Mouse (Mus musculus) embryo, embryonic 10 days (tissue): ENCODE results near the gene Rtbdn.
A peak's percentile ranks its signal among the peaks of the same experiment; 100 is the strongest.

ENCODE experiments used
- DNase-seq: peaks from one replicate; pipeline ENCODE4 v3.0.0-alpha.2; 2015; ENCODE audit warnings: low spot score

The Rtbdn gene

GRCm38 (mm10) chr8:84925557-84925956 is 21.2 kb upstream of the Rtbdn start:
- no peak for DNase-seq

DNA sequence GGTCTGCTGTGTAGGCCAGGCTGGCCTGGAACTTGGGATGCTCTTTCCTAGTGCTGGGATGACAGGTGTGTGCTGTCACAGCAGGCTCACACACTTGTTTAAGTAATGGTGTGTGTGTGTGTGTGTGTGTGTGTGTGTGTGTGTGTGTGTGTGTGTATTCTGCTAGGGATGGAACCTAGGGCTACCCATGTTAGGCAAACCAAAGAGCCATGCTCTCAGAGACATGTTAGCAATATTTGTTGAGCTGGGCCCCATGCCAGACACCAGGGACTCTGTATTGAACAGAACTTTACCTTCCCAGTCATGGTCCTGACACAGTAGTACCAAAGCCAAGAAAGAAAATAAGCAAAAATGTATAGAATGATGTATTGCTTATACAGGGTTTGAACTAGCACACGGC is 19.3 kb upstream of the Rtbdn start:
- DNase-seq, result no peak

GRCm38 (mm10) chr8:84928456-84929306 is 18.1 kb upstream of the Rtbdn start:
- DNase-seq, result peak; percentile 91

- no peak for DNase-seq
These were observed 16.2 kb upstream of the Rtbdn start for GRCm38 (mm10) chr8:84930582-84930981.

GRCm38 (mm10) chr8:84933767-84934559 is 12.8 kb upstream of the Rtbdn start:
- no peak for DNase-seq

DNA sequence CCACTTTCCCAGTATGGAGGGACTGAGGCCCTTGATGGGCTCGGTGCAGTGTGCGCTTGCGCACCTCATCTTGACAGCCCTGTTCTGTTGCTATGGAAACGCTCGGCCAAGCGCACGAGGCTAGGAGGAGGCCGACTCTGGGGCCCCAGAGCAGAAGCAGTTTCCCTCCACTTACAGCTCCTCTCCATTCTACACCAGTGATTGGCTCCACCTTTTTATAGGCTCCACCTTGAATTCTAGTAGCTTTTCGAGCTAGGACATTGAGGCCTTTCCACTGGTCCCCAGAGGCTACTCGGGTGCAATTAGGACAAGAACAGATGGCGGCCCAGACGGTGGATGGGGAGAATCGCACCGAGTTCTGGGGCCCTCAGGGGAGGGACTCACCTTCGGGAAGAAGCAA is 11.9 kb upstream of the Rtbdn start:
- DNase-seq, result peak; percentile 91

DNA sequence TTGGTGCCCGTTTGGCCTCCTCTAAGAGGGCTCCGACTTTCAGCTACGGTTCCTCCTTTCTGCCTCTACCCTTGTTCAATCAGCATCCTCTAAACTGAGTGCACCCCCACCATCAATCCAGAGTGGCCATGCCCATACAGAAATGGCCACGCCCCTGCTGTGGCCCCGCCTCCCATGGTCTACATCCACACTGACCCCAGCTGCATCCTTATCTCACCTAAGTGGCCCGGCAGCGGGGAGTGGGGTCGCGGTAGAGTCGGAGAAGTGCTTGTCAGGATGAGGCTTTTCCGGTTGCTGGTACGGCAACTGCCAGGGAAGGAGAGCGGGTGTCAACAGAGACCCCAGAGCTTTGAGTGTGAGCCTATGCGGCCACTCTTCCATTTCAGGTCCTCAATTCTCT is 11.3 kb upstream of the Rtbdn start:
- DNase-seq, result no peak

DNA sequence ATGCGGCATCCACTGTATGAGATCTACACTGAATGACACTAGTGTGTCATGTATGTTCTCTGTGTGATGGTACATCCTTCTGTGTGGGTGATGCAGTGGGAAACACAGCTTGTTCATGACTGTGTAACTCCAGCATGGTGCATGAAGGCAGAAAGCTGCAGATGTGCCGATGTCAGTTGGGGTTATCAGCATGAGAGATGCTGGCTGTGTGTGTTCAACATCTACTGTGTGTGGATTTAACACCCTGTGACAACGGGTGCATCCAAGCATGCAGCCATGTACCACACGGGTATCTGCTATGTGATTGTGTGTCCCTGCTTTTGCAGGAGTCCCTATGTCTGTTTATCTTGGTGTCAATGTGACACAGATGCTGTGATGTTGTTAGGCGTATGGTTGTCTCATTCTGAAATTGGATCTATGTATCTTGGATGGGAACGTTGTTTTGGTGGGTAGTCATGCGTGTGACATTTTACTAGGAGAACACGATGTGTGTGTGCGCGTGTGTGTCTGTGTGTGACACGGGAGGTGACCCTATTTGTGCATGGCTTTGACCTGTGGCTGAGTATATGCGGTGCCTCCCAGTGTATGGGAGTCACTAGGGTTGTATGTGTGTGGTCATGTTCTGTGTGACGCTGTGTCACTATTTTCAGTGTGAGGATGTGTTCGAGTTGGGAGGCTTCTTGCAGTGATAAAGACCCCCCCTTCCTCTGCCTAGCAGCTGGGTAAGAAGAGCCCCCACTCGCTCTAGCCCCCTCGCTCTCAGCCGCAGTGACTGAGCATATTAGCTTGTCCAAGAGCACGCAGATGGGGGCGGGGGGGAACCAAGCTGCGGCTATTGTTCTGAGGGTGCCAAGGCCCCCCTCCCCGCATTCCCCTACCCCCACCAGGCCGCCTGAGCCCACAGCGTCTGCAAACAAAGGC is 10.5 kb upstream of the Rtbdn start:
- DNase-seq, result no peak

- DNase-seq, result peak; percentile 82
These were observed 9.7 kb upstream of the Rtbdn start, which contains the start of gene Mast1 for GRCm38 (mm10) chr8:84936962-84937546. Gene Mast1, minus strand, starts transcription at chr8:84937359.

GRCm38 (mm10) chr8:84937620-84938485 is 8.9 kb upstream of the Rtbdn start:
- no peak for DNase-seq

DNA sequence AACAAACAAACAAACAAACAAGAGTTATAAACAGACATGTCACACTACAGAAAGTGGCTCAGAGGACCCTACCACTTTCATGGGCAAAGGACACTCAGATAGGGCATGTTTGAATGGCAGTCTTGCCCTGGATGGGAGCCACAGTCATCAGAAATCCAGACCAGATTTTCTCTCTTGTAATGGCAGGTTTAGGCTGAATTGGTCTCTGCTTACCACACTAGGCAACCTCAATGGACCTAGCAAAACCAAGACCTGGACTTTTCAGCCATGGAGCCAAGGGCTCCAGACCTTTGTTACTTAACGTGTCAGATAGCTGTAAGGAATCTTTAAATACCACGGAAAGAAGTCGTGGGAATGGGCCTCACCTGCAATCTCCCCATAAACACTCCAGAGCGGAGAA is 3.1 kb upstream of the Rtbdn start:
- DNase-seq, result no peak

DNA sequence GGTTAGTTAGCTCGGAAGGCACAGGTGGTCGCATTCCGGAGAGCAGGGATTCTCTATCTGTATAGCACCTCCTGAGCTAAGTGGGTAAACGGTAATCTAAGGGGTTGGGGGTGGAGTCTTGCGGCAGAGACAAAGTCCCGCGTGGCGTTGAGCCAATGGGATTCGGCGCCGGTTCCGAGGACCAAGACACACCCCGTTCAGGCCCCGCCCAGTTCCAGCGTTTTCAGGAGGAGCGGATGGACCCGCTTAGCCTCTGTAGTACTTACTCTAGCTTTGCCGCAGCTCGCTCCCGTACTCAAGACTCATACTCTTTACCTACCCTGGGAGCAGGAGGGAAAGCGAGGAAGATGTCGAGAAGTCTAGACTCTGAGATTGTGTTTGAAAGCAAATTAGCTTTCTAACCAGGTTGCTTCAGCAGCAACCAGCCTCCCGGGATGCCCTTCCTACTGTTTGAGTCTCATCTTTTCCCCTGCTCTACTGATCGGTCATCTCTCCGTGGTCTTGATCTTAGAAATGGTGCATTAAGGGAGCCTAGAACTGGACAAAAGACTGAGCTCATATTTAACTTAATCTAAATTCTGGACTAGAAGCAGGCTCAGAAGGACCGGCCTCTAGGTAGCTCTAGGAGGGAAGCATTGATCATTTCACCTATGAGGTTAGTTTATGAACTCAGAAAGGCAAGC is 2.2 kb upstream of the Rtbdn start:
- peak; percentile 82 for DNase-seq

DNA sequence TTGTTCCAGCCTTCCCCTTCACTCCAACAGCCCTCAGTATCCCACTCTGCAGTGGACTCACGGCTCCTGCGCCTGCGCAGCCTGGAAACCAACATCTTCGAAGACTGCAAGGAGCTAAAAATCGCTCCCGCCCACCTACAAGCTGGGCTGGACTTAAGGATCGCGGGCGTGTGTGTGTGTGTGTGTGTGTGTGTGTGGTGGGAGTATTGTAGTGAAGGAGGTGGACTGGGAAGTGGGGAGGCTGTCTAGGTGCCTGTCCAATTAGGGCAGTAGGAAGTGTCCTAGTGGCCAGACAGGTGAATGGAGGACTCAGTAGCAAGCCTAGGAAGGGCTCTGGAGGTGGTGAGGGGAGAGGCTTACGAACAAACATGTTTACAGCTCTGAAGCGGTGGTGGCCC is 1.6 kb upstream of the Rtbdn start:
- DNase-seq, result no peak

GRCm38 (mm10) chr8:84945633-84946527 is 911 bp upstream of the Rtbdn start:
- peak; percentile 61 for DNase-seq

DNA sequence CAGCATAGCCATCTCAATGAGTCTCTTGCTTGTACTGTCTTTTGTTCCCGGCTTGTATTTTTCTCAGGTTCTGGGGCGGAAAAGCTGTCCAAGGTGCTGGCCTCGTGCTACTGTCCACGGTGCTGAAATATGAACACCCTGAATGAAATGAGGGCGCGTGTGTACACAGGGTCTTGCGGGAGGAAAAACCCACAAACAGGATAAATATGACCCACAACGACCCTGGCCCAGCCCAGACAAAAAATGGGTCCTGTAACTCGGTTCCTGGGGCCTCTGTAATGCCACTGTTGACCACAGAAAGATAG is 402 bp downstream of the Rtbdn start:
- DNase-seq, result peak; percentile 75

DNA sequence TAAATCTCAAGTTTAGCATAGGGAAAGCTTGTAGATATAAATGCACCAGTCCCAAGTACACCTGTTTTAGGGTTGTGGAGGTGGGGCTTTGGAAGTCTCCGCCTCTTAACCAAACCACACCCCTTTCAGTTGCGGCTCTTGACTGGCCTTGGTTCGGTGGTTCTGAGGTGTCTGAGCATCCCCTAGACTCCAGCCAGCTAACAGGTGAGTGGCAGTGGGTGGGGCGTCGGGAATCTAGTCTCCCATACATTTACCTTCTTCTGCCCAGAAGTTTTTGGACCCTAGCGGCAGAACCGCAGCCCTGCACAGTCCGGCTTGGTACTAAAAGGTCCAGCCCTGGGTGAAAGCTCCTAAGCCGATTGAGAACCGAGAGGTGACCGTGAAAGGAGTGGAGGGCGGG is 3.0 kb downstream of the Rtbdn start:
- no peak for DNase-seq

DNA sequence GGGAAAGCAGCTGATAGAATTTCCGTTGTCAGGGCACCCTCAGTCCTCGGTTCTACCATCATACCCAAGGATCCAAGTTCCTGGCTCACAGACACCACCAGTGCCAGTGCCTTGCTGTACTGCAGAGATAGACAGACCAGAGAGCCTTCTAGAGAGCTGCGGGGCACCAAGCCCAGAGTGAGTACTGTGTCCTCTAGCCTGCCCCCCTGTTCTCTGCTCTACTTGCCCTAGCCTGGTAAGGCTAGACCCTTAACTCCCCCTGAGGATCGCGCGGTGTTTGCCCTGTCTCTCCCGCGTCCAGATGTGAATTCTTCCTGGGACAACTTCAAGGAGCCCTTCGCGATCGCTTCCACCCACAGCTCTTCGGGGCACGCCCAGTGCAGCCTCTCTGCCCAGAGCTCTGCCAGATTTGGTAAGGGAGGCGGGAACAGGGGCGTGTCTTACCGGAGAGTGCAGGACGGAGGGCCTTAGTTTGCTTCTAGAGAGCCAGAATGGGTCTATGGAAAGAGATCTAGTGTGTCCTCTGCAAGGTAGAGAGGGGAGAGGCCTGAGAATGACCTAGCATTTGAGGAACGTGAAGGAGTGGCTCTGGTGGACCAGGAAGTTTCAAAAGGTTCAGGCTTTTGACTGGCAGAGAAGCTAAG is 5.9 kb downstream of the Rtbdn start:
- no peak for DNase-seq

GRCm38 (mm10) chr8:84956768-84957167 is 10.0 kb downstream of the Rtbdn start:
- peak; percentile 71 for DNase-seq

DNA sequence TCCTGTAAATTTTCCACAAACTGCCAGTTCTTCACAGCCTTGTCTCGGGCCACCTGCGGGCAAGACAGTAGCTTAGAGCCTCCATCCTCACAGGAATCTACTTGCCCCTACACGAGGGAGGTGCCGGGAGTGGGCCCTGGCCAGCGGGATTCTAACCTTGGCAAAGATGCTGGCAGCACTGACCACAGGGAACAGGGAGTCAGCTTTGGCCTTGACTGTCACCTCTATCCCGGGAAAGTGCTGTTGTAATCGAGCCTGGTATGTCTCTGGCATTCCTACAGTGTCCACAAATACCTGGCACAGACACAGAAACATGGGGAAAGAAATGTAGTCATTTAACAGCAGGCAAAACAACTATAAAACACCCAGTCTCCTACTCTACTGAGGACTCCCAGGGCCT is 13.0 kb downstream of the Rtbdn start:
- no peak for DNase-seq
